Mouse (Mus musculus): ENCODE results near the gene Btbd35f26.
"Not testable (repeated sequence)": the region's sequence is repeated elsewhere in the genome, so short reads cannot be mapped to it uniquely, and the experiment has no call there.

Gene Btbd35f26

GRCm38 (mm10) chrX:31336154-31336553 is at the start of gene Btbd35f26:
Gene Btbd35f26 (plus strand): TSS chrX:31336454.
- not testable (repeated sequence) for DNase-seq (ENCODE audit: low read depth in 1 of 2, low spot score in 2 of 2)

- peak in 1 of 2 experiments; percentile 9 for DNase-seq (ENCODE audit: low read depth in 1 of 2, low spot score in 2 of 2)
Measured at GRCm38 (mm10) chrX:31341924-31342323, 5.7 kb downstream of the Btbd35f26 start.

- DNase-seq (ENCODE audit: low read depth in 1 of 2, low spot score in 2 of 2): not testable (repeated sequence)
Measured at GRCm38 (mm10) chrX:31383818-31384217, 47.6 kb downstream of the Btbd35f26 start, which contains the start of gene Btbd35f19. Gene Btbd35f19 (minus strand): TSS chrX:31383918.

Data from monocyte, adult 2 months (primary cell).